Mouse (Mus musculus) G1E-ER4 (cell line): ENCODE measurements around the gene Zcchc7. TPM values are rescaled to one million over a fixed set of nuclear protein-coding genes. Genes with fewer than 3 reads are reported as not detected.

ENCODE experiments used
- GATA1 ChIP-seq: IDR thresholded peaks from one replicate; pipeline ENCODE4 v1.8.0; 2012; ENCODE audit warnings: low read length, inconsistent platforms
- polyA plus RNA-seq: library from polyadenylated mRNA; stranded (reverse); fragments of >175 nt; gene quantifications from 2 replicates; pipeline ENCODE4 v1.2.3, GENCODE M21; 2012

Gene Zcchc7
- polyA plus RNA-seq, 1 experiment: 31.2 TPM

GRCm38 (mm10) chr4:44928790-44929189 lies 173.1 kb downstream of the Zcchc7 start:
- TF ChIP-seq GATA1: no peak

GRCm38 (mm10) chr4:44930406-44930805 lies 174.7 kb downstream of the Zcchc7 start:
- TF ChIP-seq GATA1: no peak

GRCm38 (mm10) chr4:44931732-44932131 lies 176.1 kb downstream of the Zcchc7 start:
- TF ChIP-seq GATA1: no peak

GRCm38 (mm10) chr4:44938359-44939340 lies 183.0 kb downstream of the Zcchc7 start:
- TF ChIP-seq GATA1: no peak

GRCm38 (mm10) chr4:44939576-44940249 lies 184.0 kb downstream of the Zcchc7 start:
- TF ChIP-seq GATA1: no peak

GRCm38 (mm10) chr4:44940286-44940685 lies 184.6 kb downstream of the Zcchc7 start:
- no peak for TF ChIP-seq GATA1

- TF ChIP-seq GATA1: peak; percentile 72
Measured at GRCm38 (mm10) chr4:44942237-44942636, 186.6 kb downstream of the Zcchc7 start.

GRCm38 (mm10) chr4:44943480-44943879 lies 187.8 kb downstream of the Zcchc7 start:
- TF ChIP-seq GATA1: no peak

GRCm38 (mm10) chr4:44944426-44945075 lies 188.9 kb downstream of the Zcchc7 start:
- no peak for TF ChIP-seq GATA1

GRCm38 (mm10) chr4:44947464-44947863 lies 191.8 kb downstream of the Zcchc7 start:
- no peak for TF ChIP-seq GATA1

- TF ChIP-seq GATA1: no peak
Measured at GRCm38 (mm10) chr4:44948314-44948713, 192.6 kb downstream of the Zcchc7 start.

GRCm38 (mm10) chr4:44953041-44953440 lies 197.4 kb downstream of the Zcchc7 start:
- TF ChIP-seq GATA1: no peak

GRCm38 (mm10) chr4:44958776-44959175 lies 203.1 kb downstream of the Zcchc7 start:
- TF ChIP-seq GATA1: no peak

GRCm38 (mm10) chr4:44959220-44959619 lies 203.5 kb downstream of the Zcchc7 start:
- TF ChIP-seq GATA1: no peak

- no peak for TF ChIP-seq GATA1
Measured at GRCm38 (mm10) chr4:44963156-44963555, 207.5 kb downstream of the Zcchc7 start.

GRCm38 (mm10) chr4:44965175-44965574 lies 209.5 kb downstream of the Zcchc7 start:
- no peak for TF ChIP-seq GATA1
